Mouse (Mus musculus): ENCODE results near the gene Ano3. TPM values are rescaled to one million over a fixed set of nuclear protein-coding genes. Genes with fewer than 3 reads are reported as not detected.

The Ano3 gene
- total and polyA plus RNA-seq, 3 experiments, result not detected

DNA sequence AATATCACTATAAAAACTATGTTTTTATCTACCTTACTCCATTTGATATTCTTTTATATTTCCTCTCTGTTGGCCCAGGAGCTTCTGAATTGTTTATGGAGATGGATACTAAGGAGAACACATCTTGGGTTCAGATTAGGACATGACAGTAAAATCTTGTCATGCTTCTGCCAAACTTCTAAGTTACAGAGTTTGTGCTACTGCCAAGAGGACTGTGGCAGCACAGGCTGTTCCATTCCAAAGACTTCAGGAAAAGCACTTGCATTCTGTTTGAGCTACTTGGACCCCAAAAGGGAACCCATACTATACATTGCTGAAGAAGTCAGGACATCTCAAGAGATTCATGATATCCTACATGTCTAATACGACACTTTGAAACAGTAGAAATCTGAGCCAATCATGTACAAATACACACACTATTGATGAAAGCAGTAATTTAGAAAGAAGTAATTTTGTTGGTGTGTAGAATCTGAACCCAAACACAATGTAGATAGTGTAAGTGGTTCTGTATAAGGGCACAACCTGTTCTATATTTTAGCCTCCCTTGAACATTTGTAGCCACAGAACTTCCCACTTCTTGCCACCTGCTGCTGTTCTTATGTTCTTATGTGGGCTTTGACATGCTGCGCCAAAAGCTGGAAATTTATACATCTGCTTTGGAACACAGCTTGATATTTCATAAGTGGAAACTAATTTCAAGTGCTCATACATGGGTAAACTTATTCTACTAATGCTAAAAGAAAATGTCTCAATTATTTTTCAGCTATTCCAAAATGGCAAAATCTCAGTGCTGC lies 54.0 kb downstream of the Ano3 start:
- in situ Hi-C loops (cut with MboI; ENCODE audit: low pct_ligation_motif_present, low pct_unique_long_range_greater_than_20kb, low sequenced_read_pairs) (no loop called here), dilution Hi-C loops (cut with MboI; ENCODE audit: extremely low pct_ligation_motif_present, extremely low pct_unique_long_range_greater_than_20kb, low sequenced_read_pairs) (no loop called here)
- H3K27ac ChIP-seq (ENCODE audit: insufficient read depth, low read depth), result no peak overlapping the region

DNA sequence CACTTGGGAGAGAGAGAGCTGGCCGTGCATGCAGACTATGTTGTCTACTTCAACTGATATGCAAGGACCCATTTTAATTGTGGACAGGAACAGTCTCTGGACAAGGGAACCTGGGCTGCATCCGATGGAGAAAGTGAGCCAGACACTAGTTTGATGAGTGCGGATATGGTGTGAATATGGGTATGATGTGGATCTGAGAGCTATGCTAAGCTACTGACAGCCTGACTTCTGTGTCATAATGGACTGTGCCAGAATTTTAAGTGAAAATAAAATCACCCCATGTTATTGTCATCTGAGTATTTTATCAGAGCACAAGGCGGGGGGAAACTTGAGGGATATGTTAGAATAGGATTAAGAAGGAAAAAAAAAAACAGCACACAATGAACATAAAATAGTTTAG lies 79.1 kb downstream of the Ano3 start:
- Histone ChIP-seq H3K4me2 (ENCODE audit: insufficient read depth, low read depth, poor library complexity, severe bottlenecking) (no peak overlapping the region), H3K4me1 (ENCODE audit: control insufficient read depth in 1 of 2, insufficient read depth in 2 of 2) (no peaks in the 10 kb centered on the region), H3K9me3 (replicated peaks; ENCODE audit: low read length) (peaks cover 26% of the 10 kb centered on the region), H3K4me3 (replicated peaks in 1 of 3; ENCODE audit: low read depth in 2 of 3, low read length in 2 of 3, poor library complexity in 1 of 3) (no peak overlapping the region), H3K9ac (ENCODE audit: insufficient read depth, low read depth) (no peak overlapping the region), H3K27ac (ENCODE audit: insufficient read depth, low read depth) (no peak overlapping the region), H3K36me3 (replicated peaks in 1 of 2; ENCODE audit: control insufficient read depth in 1 of 2, insufficient read depth in 1 of 2, low read length in 1 of 2) (no peaks in the 10 kb centered on the region), H3K27me3 (replicated peaks) (no peaks in the 10 kb centered on the region), H3K79me2 (replicated peaks; ENCODE audit: control insufficient read depth, extremely low read depth, insufficient read depth, poor library complexity, severe bottlenecking) (no peaks in the 10 kb centered on the region)
- dilution Hi-C loops (cut with MboI; ENCODE audit: extremely low pct_ligation_motif_present, extremely low pct_unique_long_range_greater_than_20kb, low sequenced_read_pairs), result no loop called here
- no peak for TF ChIP-seq SIN3A (IDR thresholded peaks at IDR 0.05; ENCODE audit: low read length)
- TF ChIP-seq BHLHE40 (IDR thresholded peaks at IDR 0.05; ENCODE audit: low read depth, low read length), result no peak
- no peak for DNase-seq (ENCODE audit: extremely low read depth)
- in situ Hi-C loops (cut with MboI; ENCODE audit: low pct_ligation_motif_present, low pct_unique_long_range_greater_than_20kb, low sequenced_read_pairs), result no loop called here

More for the DNA sequence above, 54.0 kb downstream of the Ano3 start:
- TF ChIP-seq EP300 (IDR thresholded peaks at IDR 0.05; ENCODE audit: low read length) (no peak), IRF4 (IDR thresholded peaks at IDR 0.05; ENCODE audit: low read depth, low read length) (no peak), MXI1 (IDR thresholded peaks at IDR 0.05; ENCODE audit: low read depth, low read length) (no peak), GABPA (IDR thresholded peaks at IDR 0.05; ENCODE audit: insufficient replicate concordance, low read depth, low read length) (no peak), NELFE (IDR thresholded peaks at IDR 0.05; ENCODE audit: low read depth, low read length) (no peak), KAT2A (IDR thresholded peaks at IDR 0.05; ENCODE audit: insufficient replicate concordance, low read length) (no peak), E2F4 (IDR thresholded peaks at IDR 0.05; ENCODE audit: insufficient replicate concordance, low read depth, low read length) (no peak), RAD21 (IDR thresholded peaks at IDR 0.05; ENCODE audit: low read depth, low read length) (no peak)
- Histone ChIP-seq H3K4me3 (replicated peaks in 1 of 3; ENCODE audit: low read depth in 2 of 3, low read length in 2 of 3, poor library complexity in 1 of 3) (no peak overlapping the region), H3K36me3 (replicated peaks in 1 of 2; ENCODE audit: control insufficient read depth in 1 of 2, insufficient read depth in 1 of 2, low read length in 1 of 2) (no peaks in the 10 kb centered on the region), H3K9me3 (replicated peaks; ENCODE audit: low read length) (peaks cover 31% of the 10 kb centered on the region), H3K9ac (ENCODE audit: insufficient read depth, low read depth) (no peak overlapping the region), H3K4me2 (ENCODE audit: insufficient read depth, low read depth, poor library complexity, severe bottlenecking) (no peak overlapping the region), H3K4me1 (ENCODE audit: control insufficient read depth in 1 of 2, insufficient read depth in 2 of 2) (no peaks in the 10 kb centered on the region), H3K79me2 (replicated peaks; ENCODE audit: control insufficient read depth, extremely low read depth, insufficient read depth, poor library complexity, severe bottlenecking) (no peaks in the 10 kb centered on the region), H3K27me3 (replicated peaks) (no peaks in the 10 kb centered on the region)
- DNase-seq (ENCODE audit: extremely low read depth), result no peak

DNA sequence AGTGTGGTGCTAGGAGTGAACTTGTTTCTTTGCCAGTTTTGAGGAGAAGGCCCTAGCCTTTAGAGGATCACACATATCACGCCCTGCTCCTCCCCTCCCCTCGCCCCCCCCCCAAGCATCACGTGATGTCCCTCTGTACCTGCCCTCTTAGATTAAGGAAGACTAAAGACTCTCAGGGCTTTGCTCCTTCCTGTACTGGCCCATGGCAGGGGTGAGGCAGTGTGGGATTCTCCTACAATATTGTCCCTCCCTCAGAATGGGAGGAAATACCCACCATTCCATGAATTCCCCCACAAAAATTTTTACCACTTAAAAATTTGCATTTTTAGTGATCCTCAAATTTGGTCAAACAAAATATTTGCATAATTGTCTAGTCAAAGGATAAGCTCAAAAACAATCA lies 85.1 kb downstream of the Ano3 start:
- Histone ChIP-seq H3K27me3 (replicated peaks) (no peaks in the 10 kb centered on the region), H3K9me3 (replicated peaks; ENCODE audit: low read length) (peaks cover 32% of the 10 kb centered on the region), H3K36me3 (replicated peaks in 1 of 2; ENCODE audit: control insufficient read depth in 1 of 2, insufficient read depth in 1 of 2, low read length in 1 of 2) (no peaks in the 10 kb centered on the region), H3K4me2 (ENCODE audit: insufficient read depth, low read depth, poor library complexity, severe bottlenecking) (no peak overlapping the region), H3K4me1 (ENCODE audit: control insufficient read depth in 1 of 2, insufficient read depth in 2 of 2) (no peaks in the 10 kb centered on the region), H3K9ac (ENCODE audit: insufficient read depth, low read depth) (no peak overlapping the region), H3K4me3 (replicated peaks in 1 of 3; ENCODE audit: low read depth in 2 of 3, low read length in 2 of 3, poor library complexity in 1 of 3) (no peak overlapping the region), H3K79me2 (replicated peaks; ENCODE audit: control insufficient read depth, extremely low read depth, insufficient read depth, poor library complexity, severe bottlenecking) (no peaks in the 10 kb centered on the region), H3K27ac (ENCODE audit: insufficient read depth, low read depth) (no peak overlapping the region)
- TF ChIP-seq TBP (conservative IDR thresholded peaks at IDR 0.05; ENCODE audit: low read depth, low read length), result no peak
- TF ChIP-seq MYC (IDR thresholded peaks at IDR 0.05; ENCODE audit: low read depth, low read length), result no peak
- no peak for TF ChIP-seq NELFE (IDR thresholded peaks at IDR 0.05; ENCODE audit: low read depth, low read length)
- TF ChIP-seq CHD2 (IDR thresholded peaks at IDR 0.05; ENCODE audit: low read length), result no peak
- no peak for TF ChIP-seq CHD1 (IDR thresholded peaks at IDR 0.05; ENCODE audit: low read depth, low read length)
- no peak for TF ChIP-seq UBTF (IDR thresholded peaks at IDR 0.05; ENCODE audit: low read depth, low read length)
- no peak for TF ChIP-seq SIN3A (IDR thresholded peaks at IDR 0.05; ENCODE audit: low read length)
- no peak for TF ChIP-seq IRF4 (IDR thresholded peaks at IDR 0.05; ENCODE audit: low read depth, low read length)
- no peak for TF ChIP-seq JUND (conservative IDR thresholded peaks at IDR 0.05; ENCODE audit: low read depth, low read length)
- no peak for TF ChIP-seq MXI1 (IDR thresholded peaks at IDR 0.05; ENCODE audit: low read depth, low read length)
- no peak for TF ChIP-seq HCFC1 (IDR thresholded peaks at IDR 0.05; ENCODE audit: low read depth, low read length)
- no peak for TF ChIP-seq POLR2AphosphoS2 (IDR thresholded peaks at IDR 0.05; ENCODE audit: low read depth, low read length)
- TF ChIP-seq ETS1 (conservative IDR thresholded peaks at IDR 0.05; ENCODE audit: low read depth, low read length), result no peak
- TF ChIP-seq BHLHE40 (IDR thresholded peaks at IDR 0.05; ENCODE audit: low read depth, low read length), result no peak
- TF ChIP-seq NRF1 (IDR thresholded peaks at IDR 0.05; ENCODE audit: low read depth, low read length), result no peak
- no peak for TF ChIP-seq MEF2A (IDR thresholded peaks at IDR 0.05; ENCODE audit: borderline replicate concordance, low read depth, low read length)
- dilution Hi-C loops (cut with MboI; ENCODE audit: extremely low pct_ligation_motif_present, extremely low pct_unique_long_range_greater_than_20kb, low sequenced_read_pairs) (no loop called here), in situ Hi-C loops (cut with MboI; ENCODE audit: low pct_ligation_motif_present, low pct_unique_long_range_greater_than_20kb, low sequenced_read_pairs) (no loop called here)
- no peak for DNase-seq (ENCODE audit: extremely low read depth)

Data from CH12.LX (cell line).